Mouse (Mus musculus) urinary bladder, postnatal 36 days (tissue): ENCODE results near the gene Dap.
A peak's percentile ranks its signal among the peaks of the same experiment; 100 is the strongest.

Experiments used
- DNase-seq, 2 experiments: peaks; one replicate each; pipeline ENCODE4 v3.0.0; 2022; ENCODE audit warnings: low spot score in 2 of 2, mixed read lengths in 1 of 2

Gene Dap

DNA sequence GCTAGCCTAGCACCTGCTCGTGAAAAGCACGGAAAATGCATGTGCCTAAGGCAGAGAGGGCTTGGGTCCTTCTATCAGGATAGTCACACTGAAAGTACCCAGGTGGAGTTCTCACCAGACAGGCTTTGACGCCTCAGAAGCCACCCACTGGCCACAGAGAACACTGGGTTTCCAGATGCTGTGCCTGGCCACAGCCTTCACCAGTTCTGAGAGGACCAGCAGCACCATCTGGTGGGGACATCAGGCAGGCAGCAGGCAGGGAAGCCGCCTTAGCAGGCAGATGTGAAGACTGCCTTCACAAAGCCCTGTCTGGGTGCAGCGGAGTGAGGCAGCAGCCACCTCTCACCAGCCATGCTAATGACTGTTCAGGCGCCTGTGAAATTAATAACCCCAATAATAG is 40.7 kb downstream of the Dap start:
- DNase-seq, result peak; percentile 49 to 75

DNA sequence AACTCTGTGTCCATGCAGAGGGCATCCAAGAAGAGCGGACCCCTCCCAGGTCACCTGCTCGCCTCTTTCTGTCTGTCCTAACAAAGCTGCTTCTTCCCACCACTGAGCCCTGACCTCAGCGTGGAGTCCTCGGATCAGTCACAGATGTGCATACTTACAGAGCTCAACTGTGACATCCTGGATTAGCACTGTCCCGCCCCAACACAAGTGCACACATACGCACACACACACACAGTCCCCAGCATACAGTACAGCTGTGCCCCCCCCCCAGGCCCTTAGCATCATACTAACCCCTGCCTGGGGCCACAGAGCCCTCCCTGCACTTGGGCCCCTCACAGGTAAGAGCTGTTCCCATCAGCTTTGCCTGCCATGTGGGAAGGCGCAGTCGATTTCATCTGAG is 41.3 kb downstream of the Dap start:
- no peak for DNase-seq

DNA sequence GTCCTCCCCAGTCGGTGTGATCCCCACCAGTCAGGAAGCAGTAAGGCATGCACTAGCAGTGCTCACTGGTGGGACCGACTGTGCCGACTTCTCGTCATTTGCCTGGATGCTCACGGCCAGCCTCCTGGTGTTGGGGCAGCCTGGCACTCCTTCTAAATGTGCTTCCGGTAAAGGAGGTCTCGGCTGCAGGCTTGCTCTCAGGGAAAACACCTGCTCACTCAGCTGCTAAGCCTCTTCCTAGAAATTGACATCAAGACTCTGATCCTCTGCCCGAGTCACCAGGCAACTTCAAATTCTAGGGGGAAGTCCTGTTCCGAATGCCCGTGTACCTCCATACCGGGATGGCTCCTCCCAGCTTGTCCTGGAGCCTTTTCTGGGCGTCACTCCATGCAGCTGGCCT is 41.7 kb downstream of the Dap start:
- DNase-seq, result no peak

DNA sequence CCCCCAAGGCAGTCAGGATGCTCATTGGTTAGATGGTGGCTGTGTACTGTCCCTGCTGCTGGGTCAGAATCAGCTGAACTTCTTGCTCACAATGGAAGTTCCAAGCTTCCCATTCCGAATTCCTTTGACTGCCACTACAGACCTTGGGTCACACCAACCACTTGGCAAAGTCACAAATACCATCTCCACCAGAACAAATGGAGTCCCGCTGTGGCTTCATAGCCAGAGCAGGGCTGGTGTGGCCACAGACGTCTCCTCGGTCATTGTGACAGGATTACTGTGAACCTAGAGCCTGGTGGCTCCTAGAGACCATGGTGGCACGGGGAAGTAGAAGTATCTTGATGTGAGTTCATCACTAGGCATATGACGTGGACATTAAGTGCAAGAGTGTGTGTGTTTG is 44.0 kb downstream of the Dap start:
- no peak for DNase-seq

- DNase-seq, result no peak
Observed at GRCm38 (mm10) chr15:31269558-31269957, 45.4 kb downstream of the Dap start.

GRCm38 (mm10) chr15:31272695-31273094 is 48.6 kb downstream of the Dap start:
- no peak for DNase-seq

- no peak for DNase-seq
Observed at GRCm38 (mm10) chr15:31273509-31273908, 49.4 kb downstream of the Dap start.

GRCm38 (mm10) chr15:31278090-31278489 is 54.0 kb downstream of the Dap start:
- DNase-seq, result no peak

DNA sequence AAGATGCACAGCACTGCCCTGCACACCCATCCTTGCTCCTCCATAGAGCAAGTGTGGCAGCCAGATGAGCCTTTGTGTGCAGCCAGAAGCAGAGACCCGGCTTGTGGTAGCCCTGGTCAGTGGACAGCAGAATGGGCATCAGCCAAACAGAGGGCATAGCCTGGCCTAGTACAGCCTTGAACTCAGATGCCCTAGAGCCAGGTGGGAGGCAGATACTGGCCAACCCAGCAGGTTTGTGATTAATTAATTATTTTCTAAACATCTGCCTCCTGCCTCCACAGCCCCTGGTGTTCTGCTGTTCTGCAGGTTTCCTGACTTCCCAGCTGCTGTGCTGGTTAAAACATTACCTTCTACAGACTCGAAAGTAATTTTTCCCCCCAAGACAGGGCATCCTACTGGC is 55.0 kb downstream of the Dap start:
- no peak for DNase-seq

- DNase-seq, result no peak
Observed at GRCm38 (mm10) chr15:31279577-31280004, 55.5 kb downstream of the Dap start.

GRCm38 (mm10) chr15:31280059-31280458 is 55.9 kb downstream of the Dap start:
- DNase-seq, result no peak

GRCm38 (mm10) chr15:31280683-31281082 is 56.6 kb downstream of the Dap start:
- DNase-seq, result no peak

GRCm38 (mm10) chr15:31281830-31282229 is 57.7 kb downstream of the Dap start:
- DNase-seq, result no peak

DNA sequence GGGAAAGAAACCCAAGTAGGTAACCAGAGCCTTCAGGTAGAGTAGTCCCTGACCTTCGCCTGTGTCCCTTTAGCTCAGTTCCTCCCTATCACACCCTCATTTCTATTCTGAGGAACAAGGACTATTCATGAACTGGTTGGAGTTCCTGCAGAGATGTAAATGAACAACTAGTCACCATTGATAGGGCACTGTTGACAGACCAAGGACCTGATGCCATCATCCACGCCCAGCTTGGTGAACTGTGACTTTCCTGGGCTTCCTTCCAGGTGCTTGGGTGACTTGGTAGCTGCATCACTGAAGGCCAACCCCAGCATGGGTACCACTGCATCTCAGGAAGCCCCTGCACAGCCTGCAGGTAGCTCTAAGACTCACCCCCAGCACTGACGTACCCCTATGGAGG is 58.2 kb downstream of the Dap start:
- DNase-seq, result no peak

- DNase-seq, result no peak
Observed at GRCm38 (mm10) chr15:31284142-31284541, 60.0 kb downstream of the Dap start.

DNA sequence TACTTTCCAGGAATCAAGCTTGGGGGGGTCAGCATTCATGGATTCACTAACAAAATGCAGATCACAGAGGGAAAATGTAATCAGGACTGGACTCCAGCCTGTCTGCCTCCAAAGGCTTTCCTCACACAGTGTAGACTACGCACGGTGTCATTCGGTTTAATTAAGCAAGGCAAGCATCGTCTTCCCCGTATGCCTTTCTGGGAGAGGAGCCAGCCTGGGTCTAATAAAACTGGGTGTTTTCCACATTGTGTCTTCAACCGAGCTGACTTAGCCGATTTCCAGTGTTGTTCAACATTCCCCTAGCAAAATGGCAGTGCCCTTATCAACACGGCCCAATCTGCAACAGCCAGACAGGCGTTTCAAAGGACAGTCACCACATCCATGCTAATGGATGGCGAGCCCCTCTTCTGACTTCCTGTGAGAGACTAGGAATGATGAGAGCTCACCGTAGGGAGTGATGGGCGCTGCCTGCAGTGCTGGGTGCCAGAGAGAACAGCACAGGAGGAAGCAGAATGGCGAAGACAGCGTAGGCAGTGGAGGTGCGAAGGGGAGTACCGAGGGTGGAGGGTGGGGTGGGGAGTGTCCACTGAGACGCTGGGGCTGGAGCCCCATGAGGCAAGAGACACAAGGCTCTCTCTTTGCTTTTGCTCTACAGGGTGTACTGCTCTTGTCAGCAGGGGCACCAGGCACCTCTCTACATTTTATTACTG is 61.0 kb downstream of the Dap start:
- DNase-seq, result peak; percentile 23 to 34

- DNase-seq, result no peak
Observed at GRCm38 (mm10) chr15:31285695-31286094, 61.6 kb downstream of the Dap start.

DNA sequence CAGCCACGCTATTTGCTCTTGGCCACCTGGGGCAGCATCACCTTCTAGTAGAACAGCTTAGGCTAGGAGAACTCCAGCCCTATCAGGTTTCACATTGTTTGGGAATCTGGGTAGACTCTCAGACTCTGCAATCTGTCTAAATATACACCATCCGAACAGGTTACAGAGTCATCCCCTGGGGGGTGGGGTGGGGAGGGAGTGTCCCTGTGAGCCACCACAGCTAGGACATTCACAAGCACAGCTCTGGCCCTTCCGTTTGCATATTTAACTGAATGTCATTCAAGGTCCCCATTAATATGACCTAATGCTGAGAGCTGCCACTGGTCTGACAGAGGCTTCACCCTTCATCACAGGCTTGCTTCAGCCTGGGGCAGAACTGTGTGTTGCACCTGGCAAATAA is 68.5 kb downstream of the Dap start:
- DNase-seq, result no peak

DNA sequence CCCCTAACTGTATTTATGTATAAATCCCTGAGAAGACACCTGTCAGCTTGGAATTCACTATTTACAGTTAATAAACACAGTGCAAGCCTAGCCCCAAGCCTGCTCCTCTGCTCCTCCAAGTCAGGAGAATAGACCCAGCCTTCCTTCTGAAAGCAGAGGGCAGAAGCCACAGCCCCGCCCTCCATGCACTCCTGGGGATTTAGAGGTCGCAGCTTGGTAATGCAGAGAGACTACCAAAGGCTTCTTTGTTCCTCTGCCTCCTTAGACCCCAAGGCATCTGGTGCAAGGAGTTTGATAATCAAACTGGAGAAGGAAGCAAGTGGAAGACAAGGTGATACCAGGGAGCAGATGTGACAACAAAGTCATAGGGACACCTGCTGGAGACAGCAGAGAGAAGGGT is 70.2 kb downstream of the Dap start:
- no peak for DNase-seq

GRCm38 (mm10) chr15:31296882-31297776 is 73.0 kb downstream of the Dap start:
- no peak for DNase-seq

GRCm38 (mm10) chr15:31297777-31298137 is 73.6 kb downstream of the Dap start:
- no peak for DNase-seq

- no peak for DNase-seq
Observed at GRCm38 (mm10) chr15:31299258-31299917, 75.3 kb downstream of the Dap start.
